Mouse (Mus musculus) granulocyte monocyte progenitor cell, adult 5-6 weeks (primary cell): Measurements from ENCODE around the gene Gm32742. TPM values are rescaled to one million over a fixed set of nuclear protein-coding genes. Genes with fewer than 3 reads are reported as not detected.

Source experiments
- ATAC-seq: replicated peaks from 2 replicates; pipeline ENCODE4 v1.8.0; 2016; ENCODE audit warnings: mild to moderate bottlenecking, moderate TSS enrichment, inconsistent platforms; ENCODE audit not compliant: poor library complexity, severe bottlenecking
- total RNA-seq, 2 experiments: library from RNA; stranded (forward) in 1 of 2; stranded (reverse) in 1 of 2; fragments of 200-712, 200-1000 nt in 1 of 2; fragments of >200 nt in 1 of 2; fragmentation: Nextera tagmentation in 1 of 2; gene quantifications; 2 replicates each; pipeline ENCODE4 v1.2.3; 2014 to 2017

Gene Gm32742
- total RNA-seq (2014; fragmentation: Nextera tagmentation): 0.70 TPM in 1 of 2 replicates, not detected in the other
- total RNA-seq (2017): 0.21 and 0.26 TPM in 2 replicates

- ATAC-seq: peak; percentile 41
Observed at GRCm38 (mm10) chr9:51165312-51166180, at the start of gene Gm32742. TSS of gene Gm32742 (minus strand) at chr9:51165517.

GRCm38 (mm10) chr9:51213729-51214237 lies 48.5 kb upstream of the Gm32742 start:
- ATAC-seq: no peak

- ATAC-seq: no peak; the same call in 1 of the 2 replicates
Observed at GRCm38 (mm10) chr9:51213023-51213728, 47.9 kb upstream of the Gm32742 start, which contains the start of gene Pou2af1. TSS of gene Pou2af1 (plus strand) at chr9:51213708.

GRCm38 (mm10) chr9:51211191-51211590 lies 45.9 kb upstream of the Gm32742 start:
- ATAC-seq: no peak

GRCm38 (mm10) chr9:51208974-51209332 lies 43.6 kb upstream of the Gm32742 start:
- ATAC-seq: no peak

- ATAC-seq: peak; percentile 44
Observed at GRCm38 (mm10) chr9:51194790-51195189, 29.5 kb upstream of the Gm32742 start.

- ATAC-seq: no peak
Observed at GRCm38 (mm10) chr9:51190655-51191054, 25.3 kb upstream of the Gm32742 start.

GRCm38 (mm10) chr9:51185871-51186270 lies 20.6 kb upstream of the Gm32742 start:
- no peak for ATAC-seq

- ATAC-seq: no peak
Observed at GRCm38 (mm10) chr9:51185386-51185785, 20.1 kb upstream of the Gm32742 start.

GRCm38 (mm10) chr9:51182716-51183710 lies 17.7 kb upstream of the Gm32742 start:
- ATAC-seq: no peak

- ATAC-seq: no peak; the same call in 1 of the 2 replicates
Observed at GRCm38 (mm10) chr9:51180621-51181020, 15.3 kb upstream of the Gm32742 start.

GRCm38 (mm10) chr9:51178297-51178696 lies 13.0 kb upstream of the Gm32742 start:
- no peak for ATAC-seq

GRCm38 (mm10) chr9:51175722-51176121 lies 10.4 kb upstream of the Gm32742 start:
- ATAC-seq: no peak

GRCm38 (mm10) chr9:51174890-51175464 lies 9.7 kb upstream of the Gm32742 start:
- ATAC-seq: no peak

GRCm38 (mm10) chr9:51170298-51170697 lies 5.0 kb upstream of the Gm32742 start:
- ATAC-seq: no peak

GRCm38 (mm10) chr9:51169133-51169532 lies 3.8 kb upstream of the Gm32742 start:
- no peak for ATAC-seq

- no peak for ATAC-seq
Observed at GRCm38 (mm10) chr9:51168698-51169097, 3.4 kb upstream of the Gm32742 start.

- ATAC-seq: no peak
Observed at GRCm38 (mm10) chr9:51167954-51168353, 2.6 kb upstream of the Gm32742 start.

GRCm38 (mm10) chr9:51163989-51164388 lies 1.3 kb downstream of the Gm32742 start:
- ATAC-seq: no peak
